Mouse (Mus musculus) brain, adult 10 weeks (tissue): Measurements from ENCODE around the gene 4933412E24Rik. TPM values are rescaled to one million over a fixed set of nuclear protein-coding genes. Genes with fewer than 3 reads are reported as not detected.

Experiments
- polyA plus RNA-seq: library from polyadenylated mRNA; stranded (reverse); fragments of 350-450 nt; fragmentation: Illumina TruSeq; extraction: RNeasy Lipid Tissue Mini Kit (QIAGEN cat#74804); gene quantifications from one replicate; pipeline ENCODE4 v1.2.3, GENCODE M21; 2015; ENCODE audit warnings: low read depth, low replicate concordance

The 4933412E24Rik gene
- not detected for polyA plus RNA-seq

GRCm38 (mm10) chr15:60016513-60016912, at the start of gene 4933412E24Rik:
Gene 4933412E24Rik (minus strand): TSS chr15:60016613.

